ENCODE assay signal across 9 mouse cellular contexts in the genomic region with DNA sequence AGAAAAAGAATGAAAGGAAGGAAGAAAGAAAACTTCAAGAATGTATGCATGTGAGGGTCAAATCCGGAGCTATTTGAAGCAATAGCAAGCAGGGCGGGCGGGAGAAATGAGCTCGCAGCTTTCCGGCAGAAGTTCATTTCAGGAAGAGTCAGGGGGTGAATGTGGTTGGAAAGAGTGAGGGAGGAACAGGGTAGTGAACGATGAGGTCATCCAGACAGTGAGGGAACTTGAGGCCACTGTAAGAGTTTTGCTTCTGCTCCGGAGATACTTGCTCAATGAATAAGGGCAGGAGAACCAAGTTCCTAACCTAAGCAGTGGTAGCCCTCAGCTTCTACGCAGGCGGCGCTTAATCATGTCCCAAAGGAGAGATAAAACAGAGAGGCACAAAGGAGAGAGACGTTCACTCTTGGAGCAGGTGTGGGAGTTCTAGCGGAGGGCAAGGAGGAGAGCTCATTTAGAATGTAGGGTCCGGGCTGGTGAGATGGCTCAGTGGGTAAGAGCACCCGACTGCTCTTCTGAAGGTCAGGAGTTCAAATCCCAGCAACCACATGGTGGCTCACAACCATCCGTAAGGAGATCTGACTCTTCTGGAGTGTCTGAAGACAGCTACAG. TPM values are rescaled to one million over a fixed set of nuclear protein-coding genes. Genes with fewer than 3 reads are reported as not detected.
DNase-seq lines count a peak whose midpoint lies in the region; ATAC-seq lines count a peak whose summit lies in the region.
"Had no signal": no experiment of that assay in that cellular context is flagged by ENCODE, and none has a peak within 500 bp of the region (broad histone marks: within the 10 kb centered on the region; RNA-seq: fewer than 3 reads in every experiment).

No protein-coding gene starts in this region.

- no peak overlapping the region for H3K4me3 ChIP-seq in kidney, embryonic 15.5 days (replicated peaks)
- H3K4me3 ChIP-seq in heart, embryonic 14.5 days (ENCODE audit: control insufficient read depth in 1 of 2, insufficient read depth in 1 of 2, low read depth in 1 of 2, low read length in 2 of 2), result no peak overlapping the region

- peak overlapping the region; percentile 17; the same call in 1 of the 2 replicates for H3K4me2 ChIP-seq in kidney, embryonic 15.5 days
- H3K4me2 ChIP-seq in heart, embryonic 14.5 days (ENCODE audit: low read length), result peak overlapping the region; percentile 3; the same call in 1 of the 2 replicates

- H3K4me1 ChIP-seq in kidney, embryonic 15.5 days, result peaks cover 90% of the 10 kb centered on the region
- peaks cover 47 to 73% of the 10 kb centered on the region in 2 experiments for H3K4me1 ChIP-seq in heart, embryonic 14.5 days (ENCODE audit: control insufficient read depth in 2 of 2, insufficient read depth in 2 of 2, low read length in 2 of 2)

- H3K9ac ChIP-seq in kidney, embryonic 15.5 days, result no peak overlapping the region
- no peak overlapping the region for H3K9ac ChIP-seq in heart, embryonic 14.5 days (ENCODE audit: low read length)

- 0 out of 2 replicates have a peak, but pooled peaks cover under 1% of the 10 kb centered on the region for H3K36me3 ChIP-seq in kidney, embryonic 15.5 days
- H3K36me3 ChIP-seq in heart, embryonic 14.5 days (ENCODE audit: control insufficient read depth, insufficient read depth, low read length), result no peaks in the 10 kb centered on the region

- no peak for ATAC-seq in kidney, embryonic 15.5 days (replicated peaks; ENCODE audit: low FRiP score)
- no peak for ATAC-seq in heart, embryonic 14.5 days (ENCODE audit: insufficient number of reproducible peaks, insufficient read depth, low FRiP score, low read depth)
- peak; percentile 29; the same call in 1 of the 2 replicates for ATAC-seq in megakaryocyte-erythroid progenitor cell, adult 5-6 weeks (replicated peaks; ENCODE audit: low FRiP score, low TSS enrichment, poor library complexity, severe bottlenecking)

- peak overlapping the region; percentile 96 for H3K27ac ChIP-seq in kidney, embryonic 15.5 days
- peak overlapping the region in 1 of 2 experiments; percentile 15; a peak in 2 of 4 replicates for H3K27ac ChIP-seq in heart, embryonic 14.5 days (replicated peaks in 1 of 2; ENCODE audit: control insufficient read depth in 1 of 2, insufficient read depth in 1 of 2, low read depth in 2 of 2, low read length in 2 of 2)

- H3K9me3 ChIP-seq in kidney, embryonic 15.5 days (replicated peaks), result no peaks in the 10 kb centered on the region
- H3K9me3 ChIP-seq in heart, embryonic 14.5 days (ENCODE audit: control insufficient read depth, low read length), result no peaks in the 10 kb centered on the region

- H3K27me3 ChIP-seq in kidney, embryonic 15.5 days, result no peaks in the 10 kb centered on the region
- H3K27me3 ChIP-seq in heart, embryonic 14.5 days (ENCODE audit: control insufficient read depth, insufficient read depth, low read length), result no peaks in the 10 kb centered on the region

- intact Hi-C loops in left cerebral cortex, postnatal 25 days (cut with DNase I), result loop anchor here (1.0 kb wide), 1 partner anchor 20 kb away; no protein-coding TSS in a partner anchor

- DNase-seq in kidney, adult 18-20 months, result no peak
- peak; percentile 27 for DNase-seq in R1 (ENCODE audit: low read depth, low spot score)
- no peak for DNase-seq in ovary, postnatal 14 days (ENCODE audit: low spot score)
- no peak for DNase-seq in left cerebral cortex, postnatal 25 days (ENCODE audit: low spot score in 2 of 2)
- DNase-seq in right cerebral cortex, postnatal 25 days, result no peak
- DNase-seq: cerebellum, adult 8-10 months had no signal

- 20% methylated on average over 15 of the region's 15 CpGs for WGBS in kidney, embryonic 15.5 days
- 14% methylated on average over 15 of the region's 15 CpGs for WGBS in heart, embryonic 14.5 days

RNA-seq across cellular contexts. Expression of gene Trim8, which starts 21.0 kb away (rescaled TPM):
- polyA plus RNA-seq in kidney, embryonic 15.5 days (2015; fragmentation: Nextera tagmentation; extraction: Ambion mirVana), result 24.6 and 28.7 TPM in 2 replicates
- polyA plus RNA-seq in heart, embryonic 14.5 days (2014; fragmentation: Nextera tagmentation; extraction: Ambion mirVana), result 23.4 TPM in 2 replicates
- 20.8 and 22.3 TPM in 2 replicates for total RNA-seq in megakaryocyte-erythroid progenitor cell, adult 5-6 weeks (2014; fragmentation: Nextera tagmentation)
- total RNA-seq in megakaryocyte-erythroid progenitor cell, adult 5-6 weeks (2017), result 9.9 and 18.2 TPM in 2 replicates
- 100 to 1,000 TPM; 114 to 116 TPM for total RNA-seq in left cerebral cortex, postnatal 25 days (2021)

RNA-seq across cellular contexts. Expression of gene Arl3, which starts 50.5 kb away (rescaled TPM):
- 143 and 145 TPM in 2 replicates for polyA plus RNA-seq in kidney, embryonic 15.5 days (2015; fragmentation: Nextera tagmentation; extraction: Ambion mirVana)
- 54.4 and 72.5 TPM in 2 replicates for polyA plus RNA-seq in heart, embryonic 14.5 days (2014; fragmentation: Nextera tagmentation; extraction: Ambion mirVana)
- total RNA-seq in megakaryocyte-erythroid progenitor cell, adult 5-6 weeks (2014; fragmentation: Nextera tagmentation), result 14.2 and 17.8 TPM in 2 replicates
- 22.6 and 31.7 TPM in 2 replicates for total RNA-seq in megakaryocyte-erythroid progenitor cell, adult 5-6 weeks (2017)
- 100 to 1,000 TPM; 113 to 120 TPM for total RNA-seq in left cerebral cortex, postnatal 25 days (2021)

RNA-seq across cellular contexts. Expression of gene Sfxn2, which starts 50.6 kb away (rescaled TPM):
- 32.9 and 33.0 TPM in 2 replicates for polyA plus RNA-seq in kidney, embryonic 15.5 days (2015; fragmentation: Nextera tagmentation; extraction: Ambion mirVana)
- polyA plus RNA-seq in heart, embryonic 14.5 days (2014; fragmentation: Nextera tagmentation; extraction: Ambion mirVana), result 8.0 and 8.8 TPM in 2 replicates
- 10.6 and 20.1 TPM in 2 replicates for total RNA-seq in megakaryocyte-erythroid progenitor cell, adult 5-6 weeks (2014; fragmentation: Nextera tagmentation)
- total RNA-seq in megakaryocyte-erythroid progenitor cell, adult 5-6 weeks (2017), result 9.8 and 21.1 TPM in 2 replicates
- total RNA-seq in left cerebral cortex, postnatal 25 days (2021), result 1 to 10 TPM; 3.7 to 4.8 TPM

Comparison
In these comparisons a context has a peak if more than half of its experiments do, and no peak if none do; other contexts are left out.
1. RNA of gene Trim8, which starts 21.0 kb away (total RNA-seq): 114 to 116 TPM in left cerebral cortex, postnatal 25 days; 9.9 to 22.3 TPM in megakaryocyte-erythroid progenitor cell, adult 5-6 weeks; every median in the first group is over 4 times any median in the second.